Mouse (Mus musculus) liver, embryonic 14.5 days (tissue): Measurements from ENCODE around the gene Fuk. TPM values are rescaled to one million over a fixed set of nuclear protein-coding genes. Genes with fewer than 3 reads are reported as not detected.
"Not testable (repeated sequence)": the region's sequence is repeated elsewhere in the genome, so short reads cannot be mapped to it uniquely, and the experiment has no call there.

Experiments used
- ATAC-seq: fragments of 200-750 bp; cut with Nextera tagmentation; 2 replicates; pipeline ENCODE4 v1.8.0; 2017; ENCODE audit warnings: moderate number of reproducible peaks, mild to moderate bottlenecking, moderate library complexity; ENCODE audit not compliant: insufficient read depth
- DNase-seq, 3 experiments: peaks; one replicate each; pipeline ENCODE4 v3.0.0-alpha.2; 2012 to 2013; ENCODE audit warnings: low read depth in 3 of 3, low spot score in 3 of 3
- H3K27ac ChIP-seq: fragments of 300-500 bp; sonication (generic); 2 replicates; pipeline ENCODE4 v1.5.1; 2014; ENCODE audit warnings: moderate library complexity, mild to moderate bottlenecking, control low read depth, inconsistent platforms
- H3K27me3 ChIP-seq: fragments of 300-500 bp; sonication (generic); 2 replicates; pipeline ENCODE4 v1.6.1; 2014; ENCODE audit warnings: mild to moderate bottlenecking, low read length, moderate library complexity; ENCODE audit not compliant: control insufficient read depth, insufficient read depth
- H3K36me3 ChIP-seq: fragments of 300-500 bp; sonication (generic); replicated peaks from 2 replicates; pipeline ENCODE4 v1.6.1; 2014; ENCODE audit warnings: low read depth; ENCODE audit not compliant: control insufficient read depth, insufficient read depth
- H3K4me1 ChIP-seq, 2 experiments: fragments of 200-500 bp in 1 of 2; fragments of 300-500 bp in 1 of 2; sonication (generic) in 1 of 2; replicated peaks; 2 replicates each; pipeline ENCODE4 v1.6.1; 2012 to 2014; ENCODE audit warnings: antibody characterized with exemption in 1 of 2, inconsistent platforms in 1 of 2, low read length in 1 of 2; ENCODE audit not compliant: control insufficient read depth in 2 of 2, insufficient read depth in 2 of 2
- H3K4me2 ChIP-seq: fragments of 300-500 bp; sonication (generic); 2 replicates; pipeline ENCODE4 v1.6.1; 2014; ENCODE audit warnings: low read depth, mild to moderate bottlenecking, control low read depth, moderate library complexity
- H3K4me3 ChIP-seq, 2 experiments: fragments of 200-500 bp in 1 of 2; fragments of 300-500 bp in 1 of 2; sonication (generic) in 1 of 2; 2 replicates each; pipeline ENCODE4 v1.5.1; 2012 to 2014; ENCODE audit warnings: low read depth in 2 of 2, low read length in 2 of 2, mild to moderate bottlenecking in 2 of 2, control low read depth in 1 of 2, inconsistent platforms in 1 of 2, moderate library complexity in 1 of 2; ENCODE audit not compliant: insufficient read depth in 1 of 2
- H3K9ac ChIP-seq: fragments of 300-500 bp; sonication (generic); replicated peaks from 2 replicates; pipeline ENCODE4 v1.6.1; 2014; ENCODE audit warnings: mild to moderate bottlenecking, control low read depth, moderate library complexity
- H3K9me3 ChIP-seq: fragments of 300-500 bp; sonication (generic); 2 replicates; pipeline ENCODE4 v1.6.1; 2016; ENCODE audit warnings: low read length, mixed read lengths; ENCODE audit not compliant: control insufficient read depth
- CTCF ChIP-seq: IDR thresholded peaks from 2 replicates; pipeline ENCODE4 v1.5.1; 2016; ENCODE audit warnings: antibody characterized with exemption, low read depth, control low read depth
- EP300 ChIP-seq: IDR thresholded peaks from 2 replicates; pipeline ENCODE4 v1.6.1; 2016; ENCODE audit warnings: antibody characterized with exemption, low read depth
- WGBS: fragments of 180-500 bp; shearing (Covaris S2); extraction: QIAGEN DNeasy Blood & Tissue Kit; methylation state at CpG from one replicate; pipeline ENCODE4 v1.1.7; 2014; ENCODE audit not compliant: insufficient replicate concordance; 5-methylcytosine and 5-hydroxymethylcytosine counted together
- polyA plus RNA-seq, 2 experiments: library from polyadenylated mRNA; depleted of rRNA in 1 of 2; stranded (reverse) in 1 of 2; unstranded in 1 of 2; fragments of >200 nt; fragmentation: Nextera tagmentation in 1 of 2; extraction: Ambion mirVana in 1 of 2; gene quantifications; 2 replicates each; pipeline versions ENCODE4 v1.2.1 to v1.2.3; 2012 to 2014

Fuk gene
- polyA plus RNA-seq, 2 experiments = 1.3 to 2.5 TPM

DNA sequence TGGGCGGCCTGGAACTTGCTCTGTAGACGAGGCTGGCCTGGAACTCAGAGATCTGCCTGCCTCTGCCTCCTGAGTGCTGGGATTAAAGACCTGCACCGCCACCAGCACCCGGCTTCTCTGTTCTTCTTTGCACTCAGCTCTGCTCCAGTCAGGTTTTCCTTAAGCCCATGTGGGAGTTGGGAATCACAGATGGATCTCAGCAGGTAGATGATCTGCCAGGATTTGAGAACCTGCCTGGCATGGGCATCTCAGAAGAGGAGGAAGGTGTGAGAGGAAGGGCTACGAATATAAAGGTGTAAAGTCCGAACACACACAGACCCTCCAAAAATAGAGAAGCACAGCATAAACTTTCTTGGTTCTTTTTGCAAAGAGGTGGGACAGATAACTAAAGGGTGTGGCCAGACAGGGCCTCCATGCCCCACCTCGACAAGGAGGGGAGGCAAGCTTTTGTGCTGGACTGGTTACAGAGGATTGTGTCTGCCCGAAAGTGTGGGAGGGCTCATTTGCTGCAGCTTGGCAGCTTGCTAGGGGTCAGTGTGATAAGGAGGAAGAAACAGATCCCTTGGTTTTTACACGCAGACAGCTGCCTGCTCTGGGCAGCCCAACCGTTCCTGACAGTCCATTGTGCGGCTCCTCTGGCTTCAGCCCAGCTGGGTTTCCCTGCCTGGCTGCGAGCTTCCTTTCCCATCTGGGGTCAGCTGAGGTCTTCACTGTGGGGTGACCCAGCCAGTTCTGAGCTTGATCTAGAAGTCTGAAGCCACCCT lies 29.1 kb upstream of the Fuk start:
- peak overlapping the region; percentile 69 for H3K4me2 ChIP-seq
- no peak for TF ChIP-seq CTCF
- TF ChIP-seq EP300 = peak; percentile 65

DNA sequence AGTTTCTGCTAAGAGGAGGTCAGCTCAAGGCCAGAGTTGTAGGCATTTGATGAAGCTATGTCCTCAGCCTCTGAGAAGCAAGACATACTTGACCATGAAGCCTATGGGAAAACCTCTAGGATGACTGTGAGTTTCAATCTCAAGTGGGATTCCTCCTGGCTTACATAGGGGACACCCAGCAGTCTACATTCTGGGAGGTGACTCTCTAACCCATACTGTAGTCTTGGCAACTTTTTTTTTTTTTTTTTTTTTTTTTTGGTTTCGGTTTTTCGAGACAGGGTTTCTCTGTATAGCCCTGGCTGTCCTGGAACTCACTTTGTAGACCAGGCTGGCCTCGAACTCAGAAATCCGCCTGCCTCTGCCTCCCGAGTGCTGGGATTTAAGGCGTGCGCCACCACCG lies 27.4 kb upstream of the Fuk start:
- DNase-seq, H3K36me3 ChIP-seq, H3K27me3 ChIP-seq, ATAC-seq, H3K9me3 ChIP-seq: not testable (repeated sequence)
- peaks cover 82 to 91% of the 10 kb centered on the region in 2 experiments for H3K4me1 ChIP-seq
- peak overlapping the region; percentile 60 for H3K9ac ChIP-seq
- peak overlapping the region; percentile 4 to 39; a peak in 3 of 4 replicates for H3K4me3 ChIP-seq
- 62% methylated on average over 8 of the region's 8 CpGs for WGBS
- H3K4me2 ChIP-seq = peak overlapping the region; percentile 82
- peak overlapping the region; percentile 93 for H3K27ac ChIP-seq

More for the DNA sequence above, 29.1 kb upstream of the Fuk start:
- Histone ChIP-seq H3K36me3 (no peaks in the 10 kb centered on the region; the same call in none of the 2 replicates), H3K27ac (peak overlapping the region; percentile 88), H3K4me1 (peaks cover 81 to 88% of the 10 kb centered on the region in 2 experiments), H3K27me3 (no peaks in the 10 kb centered on the region), H3K9me3 (no peaks in the 10 kb centered on the region), H3K4me3 (peak overlapping the region; percentile 16 to 30), H3K9ac (peak overlapping the region; percentile 56)
- peak; percentile 60 for ATAC-seq
- 27% methylated on average over 12 of the region's 12 CpGs for WGBS
- DNase-seq = peak in 2 of 3 experiments; percentile 60 to 63

DNA sequence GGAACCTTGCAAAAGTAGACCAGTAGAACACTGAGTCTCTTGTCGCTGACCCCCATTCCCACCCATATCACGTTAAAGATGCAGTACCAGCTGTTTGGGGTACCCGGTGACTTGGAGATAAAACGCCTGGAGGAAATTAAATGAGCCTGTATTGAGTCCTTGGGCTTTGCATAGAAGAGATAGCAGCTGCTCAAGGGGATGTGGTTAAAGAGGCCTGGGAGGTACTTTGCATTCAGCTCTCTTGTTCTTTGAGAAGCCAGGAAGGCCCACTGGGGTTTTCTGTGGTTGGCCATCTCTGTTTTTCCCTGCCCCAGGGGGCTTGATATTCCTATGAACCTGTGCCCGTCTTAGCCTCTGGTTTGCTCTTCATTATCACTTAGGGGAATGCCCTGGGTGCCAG lies 26.8 kb upstream of the Fuk start:
- H3K27ac ChIP-seq = peak overlapping the region; percentile 93

DNA sequence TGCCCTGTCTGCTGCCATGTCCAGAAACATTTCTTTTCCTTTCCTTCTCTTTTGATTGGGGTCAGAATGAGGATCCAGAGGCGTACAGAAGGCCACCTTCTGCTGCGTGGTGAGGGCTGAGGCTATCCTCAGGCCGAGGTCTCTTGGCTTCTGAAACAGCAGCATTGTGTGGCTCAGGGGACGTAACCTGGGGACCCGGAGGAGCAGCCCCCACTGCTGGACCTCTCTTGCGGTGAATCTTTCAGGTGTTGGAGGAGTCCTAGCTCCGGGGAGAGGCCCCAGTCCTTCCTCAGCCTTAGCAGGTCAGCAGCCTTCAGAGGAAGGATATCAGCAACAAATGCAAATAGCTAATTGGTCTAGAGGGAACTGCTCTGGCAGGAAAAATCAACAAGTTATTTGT lies 26.1 kb upstream of the Fuk start:
- Histone ChIP-seq H3K9me3 (no peaks in the 10 kb centered on the region), H3K9ac (peak overlapping the region; percentile 60), H3K27ac (peak overlapping the region; percentile 93), H3K4me2 (peak overlapping the region; percentile 82), H3K4me1 (peaks cover 78 to 91% of the 10 kb centered on the region in 2 experiments), H3K36me3 (peaks cover 3% of the 10 kb centered on the region), H3K27me3 (no peaks in the 10 kb centered on the region), H3K4me3 (peak overlapping the region in 1 of 2 experiments; percentile 39; a peak in 2 of 4 replicates)
- 21% methylated on average over 7 of the region's 7 CpGs for WGBS
- TF ChIP-seq CTCF (no peak), EP300 (no peak)
- peak; percentile 36; the same call in 1 of the 2 replicates for ATAC-seq
- DNase-seq = no peak

More for the DNA sequence above, 26.8 kb upstream of the Fuk start:
- Histone ChIP-seq H3K4me1 (peaks cover 78 to 91% of the 10 kb centered on the region in 2 experiments), H3K9me3 (no peaks in the 10 kb centered on the region), H3K4me2 (peak overlapping the region; percentile 82), H3K4me3 (peak overlapping the region; percentile 32 to 39; a peak in 3 of 4 replicates), H3K9ac (peak overlapping the region; percentile 60), H3K27me3 (no peaks in the 10 kb centered on the region), H3K36me3 (no peaks in the 10 kb centered on the region; the same call in none of the 2 replicates)
- WGBS = 6% methylated on average over 5 of the region's 5 CpGs
- peak; percentile 96 for TF ChIP-seq EP300
- no peak for TF ChIP-seq CTCF
- ATAC-seq (peak; percentile 83), DNase-seq (peak; percentile 83 to 88 (median 86))

DNA sequence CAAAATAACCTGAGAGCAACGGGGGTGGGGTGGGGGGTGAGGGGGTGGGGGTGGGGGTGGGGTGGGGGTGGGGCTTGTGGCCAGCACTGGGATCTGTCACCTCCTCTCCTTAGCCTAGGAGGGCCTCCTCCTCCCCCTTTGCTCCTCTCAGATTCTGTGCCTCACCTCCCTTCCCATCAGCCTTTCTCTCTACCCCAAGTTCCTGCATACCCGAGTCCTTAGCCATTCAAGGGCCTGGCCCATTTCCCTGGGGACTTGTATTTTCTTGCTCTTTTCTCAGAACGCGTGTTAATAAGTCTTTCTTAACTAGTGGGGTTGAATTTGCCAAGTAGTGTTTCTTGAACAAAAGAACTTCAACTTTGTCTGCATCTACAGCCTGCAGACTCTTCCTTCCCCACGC lies 24.4 kb upstream of the Fuk start:
- H3K4me3 ChIP-seq = no peak overlapping the region
- peak overlapping the region; percentile 65 for H3K27ac ChIP-seq
- H3K4me2 ChIP-seq = peak overlapping the region; percentile 39

More for the DNA sequence above, 24.4 kb upstream of the Fuk start:
- no peak for TF ChIP-seq EP300
- TF ChIP-seq CTCF = no peak
- WGBS = 42% methylated on average over 5 of the region's 5 CpGs
- no peaks in the 10 kb centered on the region for H3K9me3 ChIP-seq
- H3K4me1 ChIP-seq = peaks cover 75 to 87% of the 10 kb centered on the region in 2 experiments
- ATAC-seq = no peak
- H3K27me3 ChIP-seq = no peaks in the 10 kb centered on the region
- peaks cover 5% of the 10 kb centered on the region for H3K36me3 ChIP-seq
- 0 out of 2 replicates have a peak overlapping the region, but pooled peaks have one; percentile 18 for H3K9ac ChIP-seq
- DNase-seq = no peak
